Mouse (Mus musculus): ENCODE results near the gene Hgd. TPM values are rescaled to one million over a fixed set of nuclear protein-coding genes. Genes with fewer than 3 reads are reported as not detected.

The Hgd gene
- total and polyA plus RNA-seq, 2 experiments from 2014 or later: 0.18 TPM; not detected in 1

DNA sequence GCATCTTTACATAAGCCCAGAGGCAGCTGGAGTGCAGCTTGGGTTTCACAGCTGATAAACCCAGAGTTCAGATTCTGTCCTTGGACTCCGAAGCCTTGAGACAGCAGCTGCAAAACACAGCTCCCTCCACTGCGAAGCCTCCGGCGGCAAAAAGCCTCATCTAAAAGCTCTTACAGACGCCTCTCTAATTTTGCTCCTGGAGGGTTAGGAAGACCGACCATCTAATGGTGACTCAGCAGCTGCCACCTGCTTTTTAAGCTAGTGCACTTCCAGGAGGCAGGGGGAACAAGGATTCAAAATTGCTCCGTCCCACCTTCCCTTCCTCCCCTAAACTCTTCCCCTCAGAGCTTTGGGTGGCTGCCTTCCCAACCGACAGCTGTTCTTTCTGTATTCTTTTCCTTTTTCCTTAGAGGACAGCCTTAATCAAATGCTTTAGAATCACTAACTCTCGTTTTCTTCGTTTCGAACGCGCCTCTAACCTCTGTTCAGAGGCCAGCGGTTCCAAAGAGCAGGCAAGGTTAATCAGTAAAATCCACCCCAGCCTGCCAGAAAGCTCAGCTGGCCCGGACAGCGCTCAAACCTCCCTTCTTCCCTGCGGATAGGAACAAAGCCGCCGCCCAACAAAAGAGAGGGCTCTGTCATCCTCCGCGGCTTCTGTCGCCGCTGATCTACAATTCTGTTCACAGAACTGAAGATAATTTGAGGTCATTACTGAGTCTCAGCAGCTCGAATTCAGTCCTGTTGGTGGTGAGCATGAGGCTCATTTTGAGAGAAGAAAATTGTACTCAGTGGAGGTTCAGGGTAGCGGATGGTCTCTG lies 4.5 kb downstream of the Hgd start:
- H3K4me2 ChIP-seq (ENCODE audit: low read depth, low read length): peak overlapping the region; percentile 60
- DNase-seq (ENCODE audit: low spot score) (peak; percentile 36), ATAC-seq (ENCODE audit: insufficient read depth, low read depth) (peak; percentile 51)
- H3K4me1 ChIP-seq (ENCODE audit: control insufficient read depth, insufficient read depth): 0 out of 2 replicates have a peak, but pooled peaks cover 3% of the 10 kb centered on the region
- H3K9me3 ChIP-seq (replicated peaks; ENCODE audit: control insufficient read depth, low read length): no peaks in the 10 kb centered on the region
- WGBS: 5% methylated on average over 25 of the region's 25 CpGs
- no peak for TF ChIP-seq EP300 (IDR thresholded peaks at IDR 0.05; ENCODE audit: low read depth)
- no peak for TF ChIP-seq CTCF (IDR thresholded peaks at IDR 0.05; ENCODE audit: low read depth)
- H3K4me3 ChIP-seq (ENCODE audit: low read depth, low read length): peak overlapping the region; percentile 39
- H3K27ac ChIP-seq (ENCODE audit: low read depth): peak overlapping the region; percentile 28; the same call in 1 of the 2 replicates
- no peaks in the 10 kb centered on the region for H3K27me3 ChIP-seq (ENCODE audit: control insufficient read depth, insufficient read depth, low read length)
- no peak overlapping the region; the same call in 1 of the 2 replicates for H3K9ac ChIP-seq (replicated peaks; ENCODE audit: low read depth, low read length)
- H3K36me3 ChIP-seq (replicated peaks; ENCODE audit: control insufficient read depth, insufficient read depth, low read length): no peaks in the 10 kb centered on the region

DNA sequence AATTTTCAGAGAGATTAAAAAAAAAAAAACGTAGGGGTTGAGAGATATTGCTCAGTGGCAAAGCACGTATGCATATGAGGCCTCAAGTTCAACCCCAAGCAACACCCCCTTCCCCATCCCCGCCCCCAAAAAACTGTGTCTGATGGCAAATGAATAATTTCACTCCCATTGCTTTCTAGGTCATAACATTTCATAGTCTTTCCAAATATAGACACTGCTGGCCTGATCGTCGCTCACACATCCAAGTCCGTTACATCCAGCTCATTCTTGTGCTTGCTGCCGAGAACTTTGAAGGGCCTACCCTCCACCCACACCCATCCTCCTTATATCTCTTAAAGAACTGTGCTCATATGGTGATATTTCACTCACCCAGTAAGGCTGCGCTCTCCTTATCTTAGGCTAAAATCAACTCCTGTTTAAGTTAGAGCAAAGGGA lies 5.2 kb downstream of the Hgd start:
- H3K9me3 ChIP-seq (replicated peaks; ENCODE audit: control insufficient read depth, low read length): no peaks in the 10 kb centered on the region
- DNase-seq (ENCODE audit: low spot score) (no peak), ATAC-seq (ENCODE audit: insufficient read depth, low read depth) (no peak)
- H3K27ac ChIP-seq (ENCODE audit: low read depth): no peak overlapping the region
- H3K36me3 ChIP-seq (replicated peaks; ENCODE audit: control insufficient read depth, insufficient read depth, low read length): no peaks in the 10 kb centered on the region
- H3K27me3 ChIP-seq (ENCODE audit: control insufficient read depth, insufficient read depth, low read length): no peaks in the 10 kb centered on the region
- H3K4me1 ChIP-seq (ENCODE audit: control insufficient read depth, insufficient read depth): no peaks in the 10 kb centered on the region
- TF ChIP-seq EP300 (IDR thresholded peaks at IDR 0.05; ENCODE audit: low read depth) (no peak), CTCF (IDR thresholded peaks at IDR 0.05; ENCODE audit: low read depth) (no peak)
- H3K9ac ChIP-seq (replicated peaks; ENCODE audit: low read depth, low read length): no peak overlapping the region
- peak overlapping the region; percentile 60; the same call in 1 of the 2 replicates for H3K4me2 ChIP-seq (ENCODE audit: low read depth, low read length)
- WGBS: 72% methylated on average over 8 of the region's 8 CpGs
- H3K4me3 ChIP-seq (ENCODE audit: low read depth, low read length): no peak overlapping the region

DNA sequence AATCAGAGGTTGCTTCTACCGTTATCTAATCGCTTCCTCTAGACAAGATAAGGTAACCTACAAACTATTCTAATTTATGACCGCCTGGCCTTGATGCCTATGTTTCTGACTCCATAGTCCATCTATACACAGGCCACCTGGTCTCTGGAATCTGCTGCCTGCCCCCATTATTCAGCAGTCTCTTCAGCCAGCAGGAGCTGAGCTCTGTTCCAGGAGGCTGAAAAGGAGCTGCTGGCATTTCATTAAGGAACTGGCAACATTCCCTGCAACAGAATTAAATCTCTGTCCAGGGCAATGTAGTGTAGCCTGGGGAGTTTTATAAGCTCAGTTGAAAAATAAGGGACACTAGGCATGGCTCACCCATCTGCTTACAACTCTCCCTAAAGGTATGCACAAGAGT lies 11.0 kb downstream of the Hgd start:
- WGBS: 87% methylated on average over 3 of the region's 3 CpGs
- Histone ChIP-seq H3K4me1 (ENCODE audit: control insufficient read depth, insufficient read depth) (no peaks in the 10 kb centered on the region), H3K4me3 (ENCODE audit: low read depth, low read length) (no peak overlapping the region), H3K4me2 (ENCODE audit: low read depth, low read length) (no peak overlapping the region), H3K27me3 (ENCODE audit: control insufficient read depth, insufficient read depth, low read length) (no peaks in the 10 kb centered on the region), H3K27ac (ENCODE audit: low read depth) (no peak overlapping the region), H3K9me3 (replicated peaks; ENCODE audit: control insufficient read depth, low read length) (no peaks in the 10 kb centered on the region), H3K9ac (replicated peaks; ENCODE audit: low read depth, low read length) (no peak overlapping the region), H3K36me3 (replicated peaks; ENCODE audit: control insufficient read depth, insufficient read depth, low read length) (no peaks in the 10 kb centered on the region)
- DNase-seq (ENCODE audit: low spot score) (no peak), ATAC-seq (ENCODE audit: insufficient read depth, low read depth) (no peak)
- TF ChIP-seq CTCF (IDR thresholded peaks at IDR 0.05; ENCODE audit: low read depth): no peak
- TF ChIP-seq EP300 (IDR thresholded peaks at IDR 0.05; ENCODE audit: low read depth): no peak

DNA sequence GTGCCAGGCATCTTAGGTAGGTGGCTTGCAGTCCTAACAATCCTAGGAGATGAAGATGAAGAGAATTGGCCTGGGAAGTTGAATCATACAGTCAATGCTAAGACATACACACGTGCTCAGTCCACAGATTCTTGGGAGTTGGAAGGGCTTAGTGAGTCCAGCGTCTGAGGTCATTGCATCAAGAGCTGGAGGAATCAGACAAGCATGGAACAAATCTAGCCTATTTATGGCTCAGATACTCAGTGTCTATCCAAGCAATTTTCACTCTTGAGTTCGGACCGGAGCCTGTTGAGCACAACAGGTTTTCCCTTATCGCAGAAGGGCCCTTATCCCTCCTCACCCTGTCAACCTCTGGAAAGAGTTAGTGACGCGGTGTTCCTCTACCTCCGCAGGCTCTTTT lies 11.6 kb downstream of the Hgd start:
- Histone ChIP-seq H3K4me1 (ENCODE audit: control insufficient read depth, insufficient read depth) (no peaks in the 10 kb centered on the region), H3K27ac (ENCODE audit: low read depth) (no peak overlapping the region)

DNA sequence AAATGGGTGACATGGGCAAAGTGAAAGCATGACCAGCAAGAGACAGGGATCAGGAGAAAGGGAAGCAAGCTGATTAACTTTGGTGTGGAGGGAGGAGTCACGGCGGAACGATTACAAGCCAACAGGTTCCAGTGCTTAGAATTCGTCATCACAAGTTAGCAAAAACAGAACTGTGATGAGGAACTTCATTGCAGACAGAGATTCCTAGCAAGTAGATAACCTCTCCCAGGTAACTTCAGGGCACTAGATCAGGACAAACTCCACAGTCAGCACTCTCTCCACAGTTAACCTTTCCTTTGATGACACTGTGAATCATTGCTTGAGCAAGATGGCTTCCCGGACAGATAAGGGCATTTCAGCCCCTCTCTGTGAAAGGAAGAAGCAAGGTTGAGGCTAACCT lies 17.5 kb downstream of the Hgd start:
- no peak overlapping the region for H3K9ac ChIP-seq (replicated peaks; ENCODE audit: low read depth, low read length)
- H3K4me3 ChIP-seq (ENCODE audit: low read depth, low read length): no peak overlapping the region
- H3K9me3 ChIP-seq (replicated peaks; ENCODE audit: control insufficient read depth, low read length): no peaks in the 10 kb centered on the region
- TF ChIP-seq EP300 (IDR thresholded peaks at IDR 0.05; ENCODE audit: low read depth) (no peak), CTCF (IDR thresholded peaks at IDR 0.05; ENCODE audit: low read depth) (no peak)
- H3K27me3 ChIP-seq (ENCODE audit: control insufficient read depth, insufficient read depth, low read length): no peaks in the 10 kb centered on the region
- no peaks in the 10 kb centered on the region for H3K4me1 ChIP-seq (ENCODE audit: control insufficient read depth, insufficient read depth)
- 50% methylated on average over 5 of the region's 5 CpGs for WGBS
- DNase-seq (ENCODE audit: low spot score) (no peak), ATAC-seq (ENCODE audit: insufficient read depth, low read depth) (no peak)
- H3K36me3 ChIP-seq (replicated peaks; ENCODE audit: control insufficient read depth, insufficient read depth, low read length): no peaks in the 10 kb centered on the region
- no peak overlapping the region for H3K27ac ChIP-seq (ENCODE audit: low read depth)
- no peak overlapping the region for H3K4me2 ChIP-seq (ENCODE audit: low read depth, low read length)

More for the DNA sequence above, 11.6 kb downstream of the Hgd start:
- TF ChIP-seq EP300 (IDR thresholded peaks at IDR 0.05; ENCODE audit: low read depth) (no peak), CTCF (IDR thresholded peaks at IDR 0.05; ENCODE audit: low read depth) (no peak)
- H3K27me3 ChIP-seq (ENCODE audit: control insufficient read depth, insufficient read depth, low read length): no peaks in the 10 kb centered on the region
- DNase-seq (ENCODE audit: low spot score) (no peak), ATAC-seq (ENCODE audit: insufficient read depth, low read depth) (no peak)
- H3K4me2 ChIP-seq (ENCODE audit: low read depth, low read length): no peak overlapping the region
- no peaks in the 10 kb centered on the region for H3K36me3 ChIP-seq (replicated peaks; ENCODE audit: control insufficient read depth, insufficient read depth, low read length)
- H3K9ac ChIP-seq (replicated peaks; ENCODE audit: low read depth, low read length): no peak overlapping the region
- H3K4me3 ChIP-seq (ENCODE audit: low read depth, low read length): no peak overlapping the region
- H3K9me3 ChIP-seq (replicated peaks; ENCODE audit: control insufficient read depth, low read length): no peaks in the 10 kb centered on the region
- 48% methylated on average over 8 of the region's 8 CpGs for WGBS
